Mouse (Mus musculus): ENCODE data around the gene Gm3250. TPM values are rescaled to one million over a fixed set of nuclear protein-coding genes. Genes with fewer than 3 reads are reported as not detected.
"Not testable (repeated sequence)": the region's sequence is repeated elsewhere in the genome, so short reads cannot be mapped to it uniquely, and the experiment has no call there.

Gm3250 gene
- not detected for total RNA-seq (2022)

DNA sequence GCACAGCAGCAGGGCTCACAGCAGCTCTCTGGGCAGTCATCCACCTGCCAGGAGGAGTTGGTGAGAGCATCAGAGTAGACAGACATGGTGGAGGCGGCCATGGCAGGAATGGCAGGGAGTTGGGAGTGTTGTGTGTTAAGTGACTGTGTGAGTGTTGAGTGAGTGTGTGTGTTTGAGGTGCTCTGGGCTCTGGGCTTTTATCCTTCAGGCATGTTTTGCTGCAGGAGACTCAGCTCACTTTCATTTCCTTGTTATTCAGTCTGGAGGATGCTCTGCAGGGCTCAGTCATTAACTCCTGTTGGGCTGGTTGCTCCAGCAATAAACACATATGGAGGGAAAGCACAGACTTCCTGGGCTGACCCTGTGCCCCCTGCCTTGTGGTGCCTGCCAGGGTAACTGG, at the start of gene Gm3250:
TSS of gene Gm3250 (minus strand) at position 101 of the 400 bp plus-strand sequence.
- not testable (repeated sequence) for DNase-seq (ENCODE audit: low spot score in 2 of 2)

DNA sequence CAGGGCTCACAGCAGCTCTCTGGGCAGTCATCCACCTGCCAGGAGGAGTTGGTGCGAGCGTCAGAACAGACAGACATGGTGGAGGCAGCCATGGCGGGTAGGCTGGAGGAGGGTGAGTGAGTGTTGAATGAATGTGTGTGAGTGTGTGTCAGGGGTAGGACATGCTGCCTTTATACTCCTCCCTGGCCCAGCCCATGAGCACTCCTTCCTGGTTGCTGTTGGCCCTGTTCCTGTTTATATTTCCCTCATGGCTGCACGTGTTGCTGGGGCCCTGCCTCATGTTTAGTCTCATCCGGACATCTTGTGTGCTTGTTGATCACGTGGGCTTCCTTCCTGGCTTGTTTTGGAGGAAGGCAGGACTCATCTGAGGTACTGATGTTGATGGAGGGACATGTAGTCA, 44.6 kb upstream of the Gm3250 start, which contains the start of gene Krtap10-4:
TSS of gene Krtap10-4 (minus strand) at position 145 of the 400 bp plus-strand sequence.
- DNase-seq (ENCODE audit: low spot score in 2 of 2) = no peak

DNA sequence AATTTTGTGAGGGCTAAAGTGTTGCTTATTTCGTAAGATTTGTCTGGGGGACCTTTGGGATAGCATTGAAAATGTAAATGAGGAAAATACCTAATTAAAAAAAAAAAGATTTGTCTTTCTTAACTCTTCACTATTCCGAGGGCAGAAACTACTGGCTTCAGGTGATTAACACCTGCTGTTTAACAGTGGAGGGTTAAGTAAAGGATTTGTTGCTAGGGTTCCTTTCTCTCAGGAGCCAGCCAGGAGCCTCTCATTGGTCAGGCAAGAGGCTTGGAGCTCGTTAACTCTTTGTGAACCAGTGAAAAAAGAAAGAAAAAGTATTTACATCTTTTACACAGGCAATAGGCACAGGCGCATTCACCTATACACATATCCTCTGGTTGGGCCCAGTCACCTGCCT, 36.9 kb upstream of the Gm3250 start:
- no peak for DNase-seq (ENCODE audit: low spot score in 2 of 2)

DNA sequence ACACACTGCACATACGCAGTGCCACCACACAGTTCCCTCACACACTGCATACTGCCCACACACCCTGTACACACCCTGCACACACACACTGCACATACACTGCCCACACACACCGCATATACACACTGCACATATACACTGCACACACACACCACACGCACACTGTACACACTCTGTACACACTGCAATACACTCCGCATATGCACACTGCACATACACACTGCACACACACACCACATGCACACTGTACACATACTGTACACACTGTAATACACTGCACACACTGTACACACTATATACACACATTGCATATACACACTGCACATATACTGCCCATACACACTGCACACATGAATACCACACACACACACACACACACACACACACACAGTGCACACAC, 36.2 kb upstream of the Gm3250 start:
- DNase-seq (ENCODE audit: low spot score in 2 of 2) = no peak

DNA sequence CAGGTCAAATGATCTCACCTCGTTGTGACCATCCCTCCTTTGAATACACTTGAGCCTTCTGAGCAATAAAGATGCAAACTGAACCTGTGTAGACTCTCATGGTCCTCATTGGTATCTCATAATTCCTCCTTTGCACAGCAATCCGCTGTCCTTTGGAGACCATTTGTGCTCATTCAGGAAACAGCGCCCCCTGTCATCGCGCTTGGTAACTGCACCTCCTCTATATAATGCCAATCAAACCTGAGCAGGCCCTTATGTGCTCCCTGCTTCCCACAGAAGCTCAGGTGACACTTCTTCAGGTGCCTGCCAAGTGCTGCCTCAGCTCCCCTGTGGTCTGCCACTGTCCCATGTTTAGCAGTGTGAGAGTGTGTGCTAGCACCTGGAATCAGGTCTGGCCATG, 33.2 kb upstream of the Gm3250 start:
- no peak for DNase-seq (ENCODE audit: low spot score in 2 of 2)

DNA sequence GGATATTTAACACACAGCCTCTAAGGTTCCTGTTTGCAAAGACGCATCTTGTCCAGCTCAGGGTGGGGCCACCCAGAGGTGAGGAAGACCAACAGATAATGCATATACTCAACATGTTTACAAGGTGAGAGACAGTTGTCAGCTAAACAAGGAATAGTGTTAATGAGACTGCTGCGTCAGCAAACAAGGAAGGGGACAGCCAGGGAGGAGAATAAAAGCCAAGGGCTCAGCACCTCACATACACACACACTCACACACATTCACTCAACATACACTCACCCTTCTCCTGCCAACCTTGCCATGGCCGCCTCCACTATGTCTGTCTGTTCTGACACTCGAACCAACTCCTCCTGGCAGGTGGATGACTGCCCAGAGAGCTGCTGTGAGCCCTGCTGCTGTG, 32.0 kb upstream of the Gm3250 start, which contains the start of gene Gm2696:
TSS of gene Gm2696 (plus strand) at position 301 of the 400 bp plus-strand sequence.
- DNase-seq (ENCODE audit: low spot score in 2 of 2) = no peak

DNA sequence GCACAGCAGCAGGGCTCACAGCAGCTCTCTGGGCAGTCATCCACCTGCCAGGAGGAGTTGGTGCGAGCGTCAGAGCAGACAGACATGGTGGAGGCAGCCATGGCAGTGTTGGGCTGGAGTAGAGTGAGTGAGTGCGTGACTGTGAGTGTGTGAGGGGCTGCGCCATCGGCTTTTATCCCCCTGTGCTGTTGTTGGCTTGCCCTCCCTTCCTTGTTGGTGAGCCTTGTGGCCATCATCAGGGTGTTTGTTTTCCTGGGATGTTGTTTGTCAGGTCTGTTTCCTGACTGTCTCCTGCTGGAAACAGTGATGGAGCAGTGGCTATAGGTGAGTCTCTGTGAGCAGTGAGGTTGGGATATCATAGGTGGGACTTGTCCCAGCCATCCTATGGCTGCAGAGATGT, 29.4 kb upstream of the Gm3250 start, which contains the start of gene Gm9507:
TSS of gene Gm9507 (minus strand) at position 101 of the 400 bp plus-strand sequence.
- no peak for DNase-seq (ENCODE audit: low spot score in 2 of 2)

DNA sequence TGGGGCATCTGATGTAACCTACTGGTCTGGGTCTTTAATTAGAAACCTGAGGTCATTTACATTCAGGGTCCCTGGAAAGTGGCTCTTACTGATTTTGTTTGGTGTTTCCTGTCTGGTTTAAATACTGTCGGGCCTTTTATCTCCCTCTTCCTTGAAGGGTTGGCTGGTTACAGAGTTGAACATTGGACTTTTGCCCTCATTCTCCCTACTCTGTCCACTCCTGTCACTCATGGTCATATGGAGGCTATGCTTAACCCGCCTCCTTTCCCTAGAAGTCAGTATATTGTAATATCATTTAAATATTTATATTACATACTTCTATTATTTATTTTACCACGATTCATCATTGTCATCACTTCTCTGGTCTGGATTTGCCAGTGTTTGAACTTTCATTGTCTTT, 21.8 kb upstream of the Gm3250 start:
- no peak for DNase-seq (ENCODE audit: low spot score in 2 of 2)

DNA sequence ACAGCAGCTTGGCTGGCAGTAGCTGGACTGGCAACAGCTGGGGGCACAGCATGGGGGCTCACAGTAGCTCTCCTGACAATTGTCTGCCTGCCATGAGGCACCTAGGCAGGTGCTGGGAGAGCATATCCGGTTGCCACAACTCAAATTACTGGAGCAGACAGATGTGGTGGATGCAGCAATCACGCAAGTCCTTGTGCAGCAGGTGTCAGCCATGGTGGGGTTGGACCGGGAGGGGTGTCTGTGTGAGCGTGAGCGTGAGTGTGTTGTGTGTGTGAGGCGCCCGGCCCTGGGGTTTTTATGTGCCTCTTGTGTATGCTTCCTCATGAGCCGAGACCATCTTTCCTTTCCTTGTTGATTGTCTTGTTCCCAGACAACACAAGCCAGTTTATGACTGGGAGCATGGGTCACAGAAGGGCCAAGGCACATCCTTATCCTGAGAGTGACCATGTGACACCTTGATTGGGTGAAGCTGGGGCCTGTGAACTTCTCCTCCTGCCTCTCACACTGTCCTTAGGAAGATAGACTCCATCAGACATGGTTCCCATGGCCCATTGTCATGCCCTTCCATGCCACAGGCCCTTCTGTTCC, 16.7 kb upstream of the Gm3250 start, which contains the start of gene Gm19668:
TSS of gene Gm19668 (minus strand) at position 213 of the 588 bp plus-strand sequence.
- DNase-seq (ENCODE audit: low spot score in 2 of 2) = no peak

DNA sequence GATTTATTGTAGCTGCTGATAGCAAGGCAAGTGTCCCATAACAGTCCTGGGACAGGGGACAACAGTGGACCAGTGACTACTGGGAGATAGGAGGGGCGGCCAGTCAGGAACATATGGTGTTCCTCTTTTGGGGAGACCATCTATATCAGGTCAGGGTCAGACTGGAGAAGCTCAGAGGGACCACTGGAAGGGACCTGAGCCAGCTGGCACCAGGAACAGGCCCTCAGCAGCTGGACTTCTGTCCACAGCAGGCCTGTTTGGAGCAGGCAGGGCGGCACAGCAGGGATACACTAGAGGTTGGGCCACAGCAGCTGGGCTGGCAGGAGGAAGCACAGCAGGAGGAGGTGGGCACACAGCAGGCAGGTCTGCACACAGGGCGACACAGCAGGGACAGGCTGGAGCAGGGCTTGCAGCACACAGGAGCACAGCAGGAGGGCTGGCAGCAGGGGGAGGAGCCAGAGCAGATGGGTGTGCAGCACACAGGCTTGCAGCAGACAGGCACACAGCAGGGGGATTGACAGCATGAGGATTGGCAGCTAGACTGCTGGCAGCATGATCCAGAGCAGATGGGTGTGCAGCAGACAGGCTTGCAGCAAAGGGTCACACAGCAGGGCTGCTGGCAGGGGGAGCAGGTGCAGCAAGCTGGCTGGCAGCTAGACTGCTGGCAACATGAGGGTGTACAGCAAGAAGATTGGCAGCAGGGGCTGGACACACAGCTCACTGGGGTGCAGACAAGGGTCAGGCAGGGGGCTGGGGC, 16.0 kb upstream of the Gm3250 start:
- not testable (repeated sequence) for DNase-seq (ENCODE audit: low spot score in 2 of 2)

DNA sequence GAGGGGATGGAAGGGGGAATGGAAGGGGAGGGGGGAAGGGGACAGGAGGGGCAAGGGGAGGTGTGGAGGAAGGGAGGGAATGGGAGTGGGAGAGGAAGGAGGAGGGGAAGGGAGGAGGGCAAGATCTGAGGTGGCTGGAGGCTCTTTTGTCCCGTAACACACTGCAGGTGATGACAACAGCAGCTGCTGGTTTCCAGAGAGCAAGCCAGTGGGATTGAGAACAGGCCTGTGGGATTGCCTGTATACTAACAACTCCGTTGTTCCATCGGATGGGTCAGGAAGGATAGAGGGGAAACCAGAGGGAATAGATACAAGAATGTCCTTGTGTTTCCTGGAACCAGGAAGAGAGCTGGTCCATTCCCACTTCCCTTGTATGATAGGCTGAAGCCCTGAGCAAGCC, 15.3 kb upstream of the Gm3250 start:
- DNase-seq (ENCODE audit: low spot score in 2 of 2) = no peak

DNA sequence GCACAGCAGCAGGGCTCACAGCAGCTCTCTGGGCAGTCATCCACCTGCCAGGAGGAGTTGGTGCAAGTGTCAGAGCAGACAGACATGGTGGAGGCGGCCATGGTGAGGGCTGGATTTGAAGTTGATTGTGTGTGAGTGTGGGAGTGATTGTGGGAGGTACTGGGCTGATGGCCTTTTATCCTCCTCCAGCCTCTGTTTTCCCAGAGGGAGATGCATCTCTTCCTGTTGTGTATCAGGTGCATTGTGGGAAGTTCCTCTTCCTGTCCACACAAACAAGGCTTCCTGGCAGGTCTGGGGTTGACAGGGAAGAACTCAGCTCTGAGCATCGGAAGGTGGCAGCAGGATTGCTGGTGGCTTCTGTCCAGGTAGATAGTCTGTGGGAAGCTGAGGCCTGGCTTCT, 12.6 kb upstream of the Gm3250 start, which contains the start of gene Gm9639:
TSS of gene Gm9639 (minus strand) at position 101 of the 400 bp plus-strand sequence.
- DNase-seq (ENCODE audit: low spot score in 2 of 2) = no peak

DNA sequence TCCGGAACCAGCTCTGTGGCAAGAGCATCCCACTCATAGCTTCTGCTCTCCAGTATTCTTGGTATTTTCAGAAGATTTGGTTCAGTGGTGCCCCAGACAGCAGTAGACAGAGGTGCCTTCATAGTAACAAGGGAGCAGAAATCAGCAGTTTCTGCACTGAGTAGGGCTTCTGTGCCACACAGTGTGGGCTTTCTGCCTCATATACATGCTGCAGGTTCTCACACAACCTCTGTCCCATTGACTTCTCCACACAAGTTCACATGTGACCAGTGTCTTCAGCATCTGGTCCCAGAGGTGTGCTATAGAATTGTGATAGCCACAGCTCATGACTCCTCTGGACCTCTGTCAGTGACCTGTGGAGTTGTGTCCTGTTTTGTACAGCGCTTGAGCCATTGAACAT, 6.3 kb upstream of the Gm3250 start:
- no peak for DNase-seq (ENCODE audit: low spot score in 2 of 2)

DNA sequence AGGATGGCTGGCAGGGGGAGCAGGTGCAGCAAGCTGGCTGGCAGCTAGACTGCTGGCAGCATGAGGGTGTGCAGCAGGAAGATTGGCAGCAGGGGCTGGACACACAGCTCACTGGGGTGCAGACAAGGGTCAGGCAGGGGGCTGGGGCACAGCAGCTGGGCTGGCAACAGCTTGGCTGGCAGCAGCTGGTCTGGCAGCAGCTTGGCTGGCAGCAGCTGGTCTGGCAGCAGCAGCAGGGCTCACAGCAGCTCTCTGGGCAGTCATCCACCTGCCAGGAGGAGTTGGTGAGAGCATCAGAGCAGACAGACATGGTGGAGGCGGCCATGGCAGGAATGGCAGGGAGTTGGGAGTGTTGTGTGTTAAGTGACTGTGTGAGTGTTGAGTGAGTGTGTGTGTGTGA, 5.5 kb upstream of the Gm3250 start, which contains the start of gene Gm7137:
TSS of gene Gm7137 (minus strand) at position 325 of the 400 bp plus-strand sequence.
- DNase-seq (ENCODE audit: low spot score in 2 of 2) = not testable (repeated sequence)

DNA sequence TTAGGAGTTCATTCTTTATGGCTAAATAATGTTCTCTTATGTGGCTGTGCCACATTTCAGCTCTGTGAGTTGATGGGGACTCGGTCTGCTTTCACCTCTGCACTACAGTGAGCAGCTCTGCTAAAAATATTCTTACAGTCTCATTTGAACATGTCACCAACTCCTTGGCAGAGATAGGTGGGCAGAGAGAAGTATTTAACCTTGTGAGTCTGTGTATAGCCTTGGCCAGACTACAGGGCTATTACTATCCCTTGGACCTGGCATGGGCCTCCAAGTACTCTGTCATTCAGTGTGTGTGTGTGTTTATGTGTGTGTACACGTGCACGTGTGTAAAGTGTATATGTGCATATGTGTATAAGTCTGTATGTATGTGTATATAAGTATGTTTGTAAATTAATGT, 1.1 kb upstream of the Gm3250 start:
- not testable (repeated sequence) for DNase-seq (ENCODE audit: low spot score in 2 of 2)

DNA sequence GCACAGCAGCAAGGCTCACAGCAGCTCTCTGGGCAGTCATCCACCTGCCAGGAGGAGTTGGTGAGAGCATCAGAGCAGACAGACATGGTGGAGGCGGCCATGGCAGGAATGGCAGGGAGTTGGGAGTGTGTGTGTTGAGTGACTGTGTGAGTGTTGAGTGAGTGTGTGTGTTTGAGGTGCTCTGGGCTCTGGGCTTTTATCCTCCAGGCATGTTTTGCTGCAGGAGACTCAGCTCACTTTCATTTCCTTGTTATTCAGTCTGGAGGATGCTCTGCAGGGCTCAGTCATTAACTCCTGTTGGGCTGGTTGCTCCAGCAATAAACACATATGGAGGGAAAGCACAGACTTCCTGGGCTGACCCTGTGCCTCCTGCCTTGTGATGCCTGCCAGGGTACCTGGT, 5.5 kb downstream of the Gm3250 start, which contains the start of gene Gm7138:
TSS of gene Gm7138 (minus strand) at position 101 of the 400 bp plus-strand sequence.
- not testable (repeated sequence) for DNase-seq (ENCODE audit: low spot score in 2 of 2)

DNA sequence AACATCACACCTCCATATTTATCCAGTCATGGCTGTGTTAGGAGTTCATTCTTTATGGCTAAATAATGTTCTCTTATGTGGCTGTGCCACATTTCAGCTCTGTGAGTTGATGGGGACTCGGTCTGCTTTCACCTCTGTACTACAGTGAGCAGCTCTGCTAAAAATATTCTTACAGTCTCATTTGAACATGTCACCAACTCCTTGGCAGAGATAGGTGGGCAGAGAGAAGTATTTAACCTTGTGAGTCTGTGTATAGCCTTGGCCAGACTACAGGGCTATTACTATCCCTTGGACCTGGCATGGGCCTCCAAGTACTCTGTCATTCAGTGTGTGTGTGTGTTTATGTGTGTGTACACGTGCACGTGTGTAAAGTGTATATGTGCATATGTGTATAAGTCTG, 10.2 kb downstream of the Gm3250 start:
- not testable (repeated sequence) for DNase-seq (ENCODE audit: low spot score in 2 of 2)

DNA sequence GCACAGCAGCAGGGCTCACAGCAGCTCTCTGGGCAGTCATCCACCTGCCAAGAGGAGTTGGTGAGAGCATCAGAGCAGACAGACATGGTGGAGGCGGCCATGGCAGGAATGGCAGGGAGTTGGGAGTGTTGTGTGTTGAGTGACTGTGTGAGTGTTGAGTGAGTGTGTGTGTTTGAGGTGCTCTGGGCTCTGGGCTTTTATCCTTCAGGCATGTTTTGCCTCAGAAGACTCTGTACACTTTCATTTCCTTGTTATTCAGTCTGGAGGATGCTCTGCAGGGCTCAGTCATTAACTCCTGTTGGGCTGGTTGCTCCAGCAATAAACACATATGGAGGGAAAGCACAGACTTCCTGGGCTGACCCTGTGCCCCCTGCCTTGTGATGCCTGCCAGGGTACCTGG, 11.1 kb downstream of the Gm3250 start, which contains the start of gene Gm3238:
TSS of gene Gm3238 (minus strand) at position 101 of the 400 bp plus-strand sequence.
- not testable (repeated sequence) for DNase-seq (ENCODE audit: low spot score in 2 of 2)

DNA sequence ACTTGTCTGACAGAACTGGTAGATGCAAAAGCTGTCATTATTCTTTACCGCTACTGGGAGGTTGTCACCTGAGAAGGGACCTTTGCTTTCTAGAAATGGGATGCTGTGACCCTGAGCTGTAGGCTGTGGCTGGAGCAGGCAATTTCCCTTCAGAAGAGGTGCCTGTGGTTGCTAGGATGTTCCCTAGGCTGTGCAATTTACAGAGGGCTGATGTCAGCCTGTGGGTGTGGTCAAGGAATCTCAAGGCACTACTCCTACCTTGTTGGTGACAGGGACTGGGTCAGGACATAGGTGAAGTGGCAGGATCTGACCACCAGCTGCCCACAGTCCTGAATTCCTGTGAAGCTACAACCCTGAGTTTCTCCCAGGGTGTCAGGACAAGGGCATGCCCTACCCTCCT, 12.6 kb downstream of the Gm3250 start:
- no peak for DNase-seq (ENCODE audit: low spot score in 2 of 2)

DNA sequence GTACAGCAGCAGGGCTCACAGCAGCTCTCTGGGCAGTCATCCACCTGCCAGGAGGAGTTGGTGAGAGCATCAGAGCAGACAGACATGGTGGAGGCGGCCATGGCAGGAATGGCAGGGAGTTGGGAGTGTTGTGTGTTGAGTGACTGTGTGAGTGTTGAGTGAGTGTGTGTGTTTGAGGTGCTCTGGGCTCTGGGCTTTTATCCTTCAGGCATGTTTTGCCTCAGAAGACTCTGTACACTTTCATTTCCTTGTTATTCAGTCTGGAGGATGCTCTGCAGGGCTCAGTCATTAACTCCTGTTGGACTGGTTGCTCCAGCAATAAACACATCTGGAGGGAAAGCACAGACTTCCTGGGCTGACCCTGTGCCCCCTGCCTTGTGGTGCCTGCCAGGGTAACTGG, 22.8 kb downstream of the Gm3250 start, which contains the start of gene Gm3233:
TSS of gene Gm3233 (minus strand) at position 101 of the 400 bp plus-strand sequence.
- DNase-seq (ENCODE audit: low spot score in 2 of 2) = not testable (repeated sequence)

DNA sequence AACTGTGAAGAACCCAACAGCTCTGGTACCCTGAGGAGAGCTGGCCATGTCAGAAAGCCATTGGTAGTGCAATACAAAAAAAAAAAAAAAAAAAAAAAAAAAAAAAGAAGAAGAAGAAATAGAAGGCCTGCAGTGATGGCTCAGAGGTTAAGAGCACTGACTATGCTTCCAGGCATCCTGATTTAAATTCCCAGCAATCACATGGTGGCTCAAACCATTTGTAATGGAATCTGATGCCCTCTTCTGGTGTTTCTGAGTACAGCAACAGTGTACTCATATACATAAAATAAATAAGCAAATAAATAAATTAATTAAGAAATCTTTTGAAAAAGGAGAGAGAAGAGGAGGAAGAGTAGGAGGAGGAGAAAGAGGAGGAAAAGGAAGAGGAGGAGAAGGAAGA, 28.9 kb downstream of the Gm3250 start:
- DNase-seq (ENCODE audit: low spot score in 2 of 2) = no peak

DNA sequence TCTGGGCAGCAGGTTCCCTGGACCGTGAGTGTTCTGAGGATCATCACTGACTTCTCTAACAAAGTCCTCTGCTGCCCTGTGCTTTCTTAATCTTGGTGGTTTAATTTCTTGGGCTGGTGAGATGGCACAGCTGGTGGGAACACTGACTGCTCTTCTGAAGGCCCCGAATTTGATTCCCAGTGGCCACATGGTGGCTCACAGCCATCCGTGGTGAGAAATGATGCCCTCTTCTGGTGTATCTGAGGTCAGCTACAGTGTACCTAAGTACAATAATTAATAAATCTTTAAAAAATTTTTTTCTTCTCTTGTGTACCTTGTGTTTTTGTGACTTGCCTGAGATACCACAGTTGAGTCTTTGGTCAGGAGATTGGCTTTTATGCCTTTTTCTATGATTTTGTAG, 30.0 kb downstream of the Gm3250 start:
- DNase-seq (ENCODE audit: low spot score in 2 of 2) = not testable (repeated sequence)

All from gastrocnemius, adult 8-10 months (tissue).